Mouse (Mus musculus) left cerebral cortex, postnatal 14 days (tissue): ENCODE measurements around the gene Etfbkmt. TPM values are rescaled to one million over a fixed set of nuclear protein-coding genes. Genes with fewer than 3 reads are reported as not detected.
A peak's percentile ranks its signal among the peaks of the same experiment; 100 is the strongest.
"Not testable (repeated sequence)": the region's sequence is repeated elsewhere in the genome, so short reads cannot be mapped to it uniquely, and the experiment has no call there.

Experiments
- DNase-seq, 2 experiments: peaks; one replicate each; pipeline ENCODE4 v3.0.0; 2021 to 2022; ENCODE audit warnings: low spot score in 2 of 2, mixed read lengths in 1 of 2
- intact Hi-C: fragments of 180-260 bp; cut with DNase I; formaldehyde crosslinking; loops from one replicate; pipeline ENCODE4 v1.15.1; 2025
- total RNA-seq, 2 experiments: library from RNA; stranded (reverse); gene quantifications; 2 replicates each; pipeline ENCODE4 v1.2.3; 2021

The Etfbkmt gene
- total RNA-seq, 2 experiments from 2014 or later = 1.8 to 2.1 TPM

GRCm38 (mm10) chr6:149129870-149130269 lies 9.8 kb upstream of the Etfbkmt start, which contains the start of gene Gm10203:
TSS of gene Gm10203 (plus strand) at chr6:149130170.
- DNase-seq, intact Hi-C loops: not testable (repeated sequence)

- no peak for DNase-seq
- intact Hi-C loops = no loop called here
Measured at GRCm38 (mm10) chr6:149131111-149131510, 8.5 kb upstream of the Etfbkmt start.

- peak; percentile 15 to 23 for DNase-seq
- intact Hi-C loops = loop anchor here (2.0 kb wide), 1 partner anchor 242 kb away; no protein-coding TSS in a partner anchor
Measured at GRCm38 (mm10) chr6:149132311-149133077, 7.2 kb upstream of the Etfbkmt start.

GRCm38 (mm10) chr6:149134391-149135150 lies 5.1 kb upstream of the Etfbkmt start:
- intact Hi-C loops = no loop called here
- DNase-seq = no peak

- intact Hi-C loops = no loop called here
- DNase-seq = no peak
Measured at GRCm38 (mm10) chr6:149135631-149136030, 4.0 kb upstream of the Etfbkmt start.

GRCm38 (mm10) chr6:149137936-149138335 lies 1.7 kb upstream of the Etfbkmt start:
- intact Hi-C loops = no loop called here
- DNase-seq = no peak

GRCm38 (mm10) chr6:149139011-149139410 lies 638 bp upstream of the Etfbkmt start:
- intact Hi-C loops = no loop called here
- DNase-seq = no peak

- intact Hi-C loops = no loop called here
Measured at GRCm38 (mm10) chr6:149141393-149142173, 1.9 kb downstream of the Etfbkmt start.

GRCm38 (mm10) chr6:149145143-149145542 lies 5.5 kb downstream of the Etfbkmt start:
- intact Hi-C loops = no loop called here
- DNase-seq = no peak

More at GRCm38 (mm10) chr6:149141393-149142173, 1.9 kb downstream of the Etfbkmt start:
- peak; percentile 70 to 76 for DNase-seq

GRCm38 (mm10) chr6:149148436-149149229 lies 9.0 kb downstream of the Etfbkmt start:
- intact Hi-C loops = no loop called here
- DNase-seq = no peak

GRCm38 (mm10) chr6:149152119-149152518 lies 12.5 kb downstream of the Etfbkmt start:
- DNase-seq = no peak
- intact Hi-C loops = no loop called here

GRCm38 (mm10) chr6:149153473-149154115 lies 13.9 kb downstream of the Etfbkmt start:
- intact Hi-C loops = no loop called here
- DNase-seq = no peak

- intact Hi-C loops = no loop called here
- no peak for DNase-seq
Measured at GRCm38 (mm10) chr6:149154116-149155030, 14.7 kb downstream of the Etfbkmt start.

GRCm38 (mm10) chr6:149155031-149155841 lies 15.6 kb downstream of the Etfbkmt start:
- intact Hi-C loops = no loop called here
- no peak for DNase-seq

- intact Hi-C loops, DNase-seq: not testable (repeated sequence)
Measured at GRCm38 (mm10) chr6:149167038-149167437, 27.4 kb downstream of the Etfbkmt start.

- intact Hi-C loops = no loop called here
- DNase-seq = no peak
Measured at GRCm38 (mm10) chr6:149167672-149168071, 28.0 kb downstream of the Etfbkmt start.

- intact Hi-C loops = no loop called here
- no peak for DNase-seq
Measured at GRCm38 (mm10) chr6:149168436-149168835, 28.8 kb downstream of the Etfbkmt start.
